Mouse (Mus musculus) left cerebral cortex, adult 6 months (tissue): ENCODE data around the gene Olfr854. TPM values are rescaled to one million over a fixed set of nuclear protein-coding genes. Genes with fewer than 3 reads are reported as not detected.

Experiments used
- long read RNA-seq, 2 experiments: library from polyadenylated mRNA; unstranded; transcript quantifications; one replicate each; pipeline ENCODE4 v2.0.0; 2019 to 2020
- polyA plus RNA-seq: library from polyadenylated mRNA; unstranded; fragments of <200 nt; fragmentation: Nextera tagmentation; gene quantifications from 2 replicates; pipeline ENCODE4 v1.2.3, GENCODE M21; 2021

The Olfr854 gene
- polyA plus RNA-seq = not detected in 2 replicates
- long read RNA-seq, experiment 1 = 0 reads
- long read RNA-seq, experiment 2 = 0 reads

GRCm38 (mm10) chr9:19567282-19567681, at the start of gene Olfr854:
Gene Olfr854, minus strand, starts transcription at chr9:19567382.

DNA sequence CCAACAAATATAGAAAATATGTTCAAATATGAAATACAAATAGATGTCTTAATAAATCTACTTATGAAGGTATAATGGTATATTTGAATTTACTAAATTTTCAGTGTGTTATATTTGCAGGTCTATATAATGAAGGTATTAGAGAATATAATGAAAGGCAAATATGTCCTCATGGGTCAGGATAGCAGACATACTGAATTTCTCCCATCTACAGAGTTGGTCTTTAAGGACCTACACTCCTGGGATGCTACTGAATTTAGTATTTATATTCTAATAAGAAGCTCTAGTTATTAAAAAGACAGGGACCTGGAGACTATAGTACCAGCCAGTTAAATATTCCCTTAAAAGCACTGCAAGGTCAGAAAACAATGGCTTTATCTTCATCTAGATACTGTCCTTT, 15.1 kb upstream of the Olfr854 start, which contains the start of gene Olfr855:
Olfr855 (plus strand) TSS at position 301 of the 400 bp plus-strand sequence.

GRCm38 (mm10) chr9:19540976-19541375, 26.2 kb downstream of the Olfr854 start, which contains the start of gene Olfr853:
Gene Olfr853, minus strand, starts transcription at chr9:19541076.

Other genes starting within 250 kb of the Olfr854 start
- gene Olfr845, start 230.9 kb downstream of the Olfr854 start, polyA plus RNA-seq = not detected in 2 replicates
- not detected in 2 replicates for gene Olfr846, start 203.4 kb downstream of the Olfr854 start, polyA plus RNA-seq
- gene Olfr847, start 188.7 kb downstream of the Olfr854 start, polyA plus RNA-seq = not detected in 2 replicates
- gene Olfr849, start 127.1 kb downstream of the Olfr854 start, polyA plus RNA-seq = not detected in 2 replicates
- not detected in 2 replicates for gene Olfr850, start 89.1 kb downstream of the Olfr854 start, polyA plus RNA-seq
- not detected in 2 replicates for gene Olfr851, start 74.1 kb downstream of the Olfr854 start, polyA plus RNA-seq
- not detected in 2 replicates for gene Olfr853, start 26.3 kb downstream of the Olfr854 start, polyA plus RNA-seq
- not detected in 2 replicates for gene Olfr855, start 15.2 kb upstream of the Olfr854 start, polyA plus RNA-seq
- 11.9 and 14.5 TPM in 2 replicates for gene Zfp317, start 54.7 kb upstream of the Olfr854 start, polyA plus RNA-seq
- gene Olfr857, start 142.1 kb upstream of the Olfr854 start, polyA plus RNA-seq = not detected in 2 replicates
- not detected in 2 replicates for gene Olfr58, start 212.9 kb upstream of the Olfr854 start, polyA plus RNA-seq
- not detected in 2 replicates for gene Olfr859, start 237.5 kb upstream of the Olfr854 start, polyA plus RNA-seq